Mouse (Mus musculus) monocyte, adult 2 months (primary cell): ENCODE data around the gene Xylt2.
"Not testable (repeated sequence)": the region's sequence is repeated elsewhere in the genome, so short reads cannot be mapped to it uniquely, and the experiment has no call there.

Experiments
- DNase-seq, 2 experiments: peaks; one replicate each; pipeline ENCODE4 v3.0.0; 2022; ENCODE audit warnings: low spot score in 2 of 2, low read depth in 1 of 2

The Xylt2 gene

GRCm38 (mm10) chr11:94677607-94678145 lies 361 bp upstream of the Xylt2 start:
- DNase-seq, result no peak

GRCm38 (mm10) chr11:94676308-94676707 lies 1.0 kb downstream of the Xylt2 start:
- DNase-seq, result no peak

GRCm38 (mm10) chr11:94675446-94675845 lies 1.9 kb downstream of the Xylt2 start:
- no peak for DNase-seq

- no peak for DNase-seq
Measured at GRCm38 (mm10) chr11:94674984-94675383, 2.3 kb downstream of the Xylt2 start.

GRCm38 (mm10) chr11:94665281-94665680 lies 12.0 kb downstream of the Xylt2 start:
- no peak for DNase-seq

GRCm38 (mm10) chr11:94661344-94661743 lies 16.0 kb downstream of the Xylt2 start:
- DNase-seq, result no peak

- DNase-seq, result peak; percentile 52 to 69
Measured at GRCm38 (mm10) chr11:94653663-94654436, 23.5 kb downstream of the Xylt2 start, which contains the start of the genes Mrpl27 and Eme1. Gene Mrpl27, plus strand, starts transcription at chr11:94653767. Gene Eme1, minus strand, starts transcription at chr11:94653964.

- DNase-seq, result no peak
Measured at GRCm38 (mm10) chr11:94652973-94653372, 24.3 kb downstream of the Xylt2 start.

GRCm38 (mm10) chr11:94651241-94651640 lies 26.1 kb downstream of the Xylt2 start:
- DNase-seq, result not testable (repeated sequence)

GRCm38 (mm10) chr11:94646457-94646856 lies 30.9 kb downstream of the Xylt2 start:
- no peak for DNase-seq

- DNase-seq, result no peak
Measured at GRCm38 (mm10) chr11:94644461-94645219, 32.7 kb downstream of the Xylt2 start.

GRCm38 (mm10) chr11:94634431-94634830 lies 42.9 kb downstream of the Xylt2 start:
- no peak for DNase-seq

GRCm38 (mm10) chr11:94632988-94633387 lies 44.3 kb downstream of the Xylt2 start:
- DNase-seq, result no peak

GRCm38 (mm10) chr11:94631969-94632368 lies 45.3 kb downstream of the Xylt2 start:
- no peak for DNase-seq

- DNase-seq, result no peak
Measured at GRCm38 (mm10) chr11:94630199-94631011, 46.9 kb downstream of the Xylt2 start.

GRCm38 (mm10) chr11:94629884-94630198 lies 47.5 kb downstream of the Xylt2 start:
- DNase-seq, result peak in 1 of 2 experiments; percentile 16

GRCm38 (mm10) chr11:94629199-94629883 lies 48.0 kb downstream of the Xylt2 start, which contains the start of gene Lrrc59:
Gene Lrrc59, plus strand, starts transcription at chr11:94629767.
- peak; percentile 85 to 93 for DNase-seq

- no peak for DNase-seq
Measured at GRCm38 (mm10) chr11:94622162-94622561, 55.2 kb downstream of the Xylt2 start.

- DNase-seq, result no peak
Measured at GRCm38 (mm10) chr11:94621458-94621852, 55.9 kb downstream of the Xylt2 start.

GRCm38 (mm10) chr11:94620766-94621457 lies 56.4 kb downstream of the Xylt2 start:
- no peak for DNase-seq
